Mouse (Mus musculus): ENCODE results near the gene Pard3.

DNA sequence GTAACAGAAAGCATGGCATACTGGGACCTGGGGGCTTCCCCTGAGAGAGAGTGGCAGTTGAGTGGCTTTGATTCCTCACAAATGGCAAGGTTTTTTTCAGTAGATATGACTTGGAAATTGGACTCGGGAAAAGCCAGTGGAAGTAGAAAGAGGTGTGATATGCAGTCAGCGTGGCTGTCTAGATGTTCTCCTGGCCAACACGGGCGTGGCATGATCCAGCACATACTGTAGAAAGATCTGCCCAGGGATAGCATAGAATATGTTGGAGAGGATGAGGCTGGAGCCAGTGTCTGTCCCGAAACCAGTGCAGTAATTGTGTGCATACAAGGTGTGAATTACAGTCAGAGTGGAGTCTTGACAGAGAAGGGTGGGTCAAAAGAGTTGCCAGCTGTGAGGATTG, 257.2 kb downstream of the Pard3 start:
- TF ChIP-seq CTCF (IDR thresholded peaks at IDR 0.05; ENCODE audit: extremely low read depth, insufficient read depth, low read length) = no peak
- no peak for TF ChIP-seq POLR2A (IDR thresholded peaks at IDR 0.05; ENCODE audit: extremely low read depth, insufficient read depth, low read length)
